Mouse (Mus musculus) layer of hippocampus, adult 11-12 months (tissue): Measurements from ENCODE around the gene Ccdc162.
A peak's percentile ranks its signal among the peaks of the same experiment; 100 is the strongest.

Source experiments
- DNase-seq: peaks from one replicate; pipeline ENCODE4 v3.0.0; 2022; ENCODE audit warnings: low spot score

The Ccdc162 gene

GRCm38 (mm10) chr10:41716029-41716897 lies at the start of gene Ccdc162:
Gene Ccdc162 (minus strand): TSS chr10:41716634.
- DNase-seq = no peak

GRCm38 (mm10) chr10:41765586-41765985 lies 49.2 kb upstream of the Ccdc162 start:
- no peak for DNase-seq

GRCm38 (mm10) chr10:41763741-41764385 lies 47.4 kb upstream of the Ccdc162 start:
- DNase-seq = no peak

- no peak for DNase-seq
These were observed 44.4 kb upstream of the Ccdc162 start for GRCm38 (mm10) chr10:41760866-41761265.

GRCm38 (mm10) chr10:41758041-41758440 lies 41.6 kb upstream of the Ccdc162 start:
- no peak for DNase-seq

GRCm38 (mm10) chr10:41757226-41757625 lies 40.8 kb upstream of the Ccdc162 start:
- no peak for DNase-seq

GRCm38 (mm10) chr10:41751867-41752480 lies 35.5 kb upstream of the Ccdc162 start:
- no peak for DNase-seq

- DNase-seq = no peak
These were observed 32.9 kb upstream of the Ccdc162 start for GRCm38 (mm10) chr10:41749306-41749705.

- peak; percentile 65 for DNase-seq
These were observed 30.1 kb upstream of the Ccdc162 start for GRCm38 (mm10) chr10:41746554-41746953.

- no peak for DNase-seq
These were observed 27.6 kb upstream of the Ccdc162 start for GRCm38 (mm10) chr10:41744006-41744405.

GRCm38 (mm10) chr10:41740221-41740620 lies 23.8 kb upstream of the Ccdc162 start:
- DNase-seq = no peak

- no peak for DNase-seq
These were observed 20.8 kb upstream of the Ccdc162 start for GRCm38 (mm10) chr10:41737245-41737644.

GRCm38 (mm10) chr10:41735398-41735797 lies 19.0 kb upstream of the Ccdc162 start:
- DNase-seq = no peak

- DNase-seq = no peak
These were observed 16.8 kb upstream of the Ccdc162 start for GRCm38 (mm10) chr10:41733214-41733613.

- no peak for DNase-seq
These were observed 15.5 kb upstream of the Ccdc162 start for GRCm38 (mm10) chr10:41731932-41732331.

- no peak for DNase-seq
These were observed 14.3 kb upstream of the Ccdc162 start for GRCm38 (mm10) chr10:41730746-41731145.

- DNase-seq = no peak
These were observed 9.8 kb upstream of the Ccdc162 start for GRCm38 (mm10) chr10:41726215-41726614.

GRCm38 (mm10) chr10:41719587-41719986 lies 3.2 kb upstream of the Ccdc162 start:
- DNase-seq = no peak

GRCm38 (mm10) chr10:41715557-41715956 lies 877 bp downstream of the Ccdc162 start:
- DNase-seq = no peak

GRCm38 (mm10) chr10:41711467-41711866 lies 5.0 kb downstream of the Ccdc162 start:
- no peak for DNase-seq

GRCm38 (mm10) chr10:41710773-41711172 lies 5.7 kb downstream of the Ccdc162 start:
- DNase-seq = no peak

- DNase-seq = no peak
These were observed 7.1 kb downstream of the Ccdc162 start for GRCm38 (mm10) chr10:41709341-41709740.

- DNase-seq = no peak
These were observed 16.8 kb downstream of the Ccdc162 start for GRCm38 (mm10) chr10:41699669-41700068.
